Mouse (Mus musculus): Measurements from ENCODE around the gene Polr1b. TPM values are rescaled to one million over a fixed set of nuclear protein-coding genes. Genes with fewer than 3 reads are reported as not detected.

Polr1b gene
- 1.7 TPM for polyA plus RNA-seq (2014; fragmentation: Illumina TruSeq; extraction: RNeasy Lipid Tissue Mini Kit (QIAGEN cat#74804); ENCODE audit: low replicate concordance)

DNA sequence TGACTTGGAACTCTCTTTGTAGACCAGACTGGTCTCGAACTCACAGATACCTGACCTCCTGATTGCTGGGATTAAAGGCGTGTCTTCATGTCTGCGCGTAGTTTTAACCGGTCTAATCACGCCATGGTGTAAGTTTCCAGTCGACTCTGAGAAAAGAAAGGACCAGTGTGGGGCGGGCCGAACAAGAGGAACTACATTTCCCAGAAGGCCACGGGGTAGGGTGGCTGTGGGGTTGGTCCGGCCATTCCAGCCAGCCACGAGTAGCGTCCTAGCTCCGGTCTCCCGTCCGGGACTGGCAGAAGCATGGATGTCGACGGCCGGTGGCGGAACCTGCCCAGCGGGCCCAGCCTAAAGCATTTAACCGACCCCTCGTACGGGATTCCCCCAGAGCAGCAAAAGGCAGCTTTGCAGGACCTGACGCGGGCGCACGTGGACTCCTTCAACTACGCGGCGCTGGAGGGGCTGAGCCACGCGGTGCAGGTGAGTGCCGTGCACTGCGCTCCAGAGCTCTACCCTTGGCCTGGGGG, at the start of gene Polr1b:
TSS of gene Polr1b (plus strand) at position 212 of the 527 bp plus-strand sequence.

GRCm38 (mm10) chr2:129065437-129066282, 35.1 kb upstream of the Polr1b start, which contains the start of gene Ttl:
TSS of gene Ttl (plus strand) at chr2:129065942.

DNA sequence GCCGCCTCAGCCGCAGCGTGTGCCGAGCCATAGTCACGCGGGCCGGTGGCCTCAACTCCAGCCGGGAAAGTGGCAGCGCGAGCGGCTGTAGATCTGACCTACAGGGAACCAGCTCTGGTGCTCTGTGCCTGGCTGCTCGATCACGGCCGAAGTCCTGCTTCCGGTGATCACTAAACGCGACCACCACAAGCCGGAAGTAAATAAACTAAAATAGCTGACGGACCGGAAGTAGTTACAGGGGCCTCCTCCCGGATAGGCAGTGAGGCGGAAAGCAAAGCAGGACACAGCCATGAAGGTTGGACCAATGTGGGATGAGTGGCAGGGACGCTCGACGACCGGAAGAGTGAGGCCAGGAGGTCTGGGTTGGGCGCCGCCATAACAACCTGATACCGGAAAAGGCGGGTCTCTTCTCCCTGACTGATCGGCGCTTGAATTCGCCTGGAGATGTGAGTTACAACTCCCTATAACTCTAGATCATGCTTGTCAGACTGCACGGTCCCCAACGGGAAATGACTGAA, 28.7 kb downstream of the Polr1b start, which contains the start of gene Chchd5:
TSS of gene Chchd5 (plus strand) at position 289 of the 518 bp plus-strand sequence.

Other genes starting within 250 kb of the Polr1b start
- gene Fbln7, start 238.0 kb upstream of the Polr1b start, polyA plus RNA-seq (2014; fragmentation: Illumina TruSeq; extraction: RNeasy Lipid Tissue Mini Kit (QIAGEN cat#74804); ENCODE audit: low replicate concordance): 2.2 TPM
- 6.3 TPM for gene Zc3h8, start 156.9 kb upstream of the Polr1b start, polyA plus RNA-seq (2014; fragmentation: Illumina TruSeq; extraction: RNeasy Lipid Tissue Mini Kit (QIAGEN cat#74804); ENCODE audit: low replicate concordance)
- 5.0 TPM for gene Zc3h6, start 133.6 kb upstream of the Polr1b start, polyA plus RNA-seq (2014; fragmentation: Illumina TruSeq; extraction: RNeasy Lipid Tissue Mini Kit (QIAGEN cat#74804); ENCODE audit: low replicate concordance)
- 3.0 TPM for gene Gm10762, start 133.3 kb upstream of the Polr1b start, polyA plus RNA-seq (2014; fragmentation: Illumina TruSeq; extraction: RNeasy Lipid Tissue Mini Kit (QIAGEN cat#74804); ENCODE audit: low replicate concordance)
- not detected for gene Vinac1, start 52.8 kb upstream of the Polr1b start, polyA plus RNA-seq (2014; fragmentation: Illumina TruSeq; extraction: RNeasy Lipid Tissue Mini Kit (QIAGEN cat#74804); ENCODE audit: low replicate concordance)
- 3.1 TPM for gene Ttl, start 35.1 kb upstream of the Polr1b start, polyA plus RNA-seq (2014; fragmentation: Illumina TruSeq; extraction: RNeasy Lipid Tissue Mini Kit (QIAGEN cat#74804); ENCODE audit: low replicate concordance)
- 2.6 TPM for gene Chchd5, start 28.7 kb downstream of the Polr1b start, polyA plus RNA-seq (2014; fragmentation: Illumina TruSeq; extraction: RNeasy Lipid Tissue Mini Kit (QIAGEN cat#74804); ENCODE audit: low replicate concordance)
- gene Slc20a1, start 97.8 kb downstream of the Polr1b start, polyA plus RNA-seq (2014; fragmentation: Illumina TruSeq; extraction: RNeasy Lipid Tissue Mini Kit (QIAGEN cat#74804); ENCODE audit: low replicate concordance): 38.3 TPM
- gene Ckap2l, start 196.2 kb downstream of the Polr1b start, polyA plus RNA-seq (2014; fragmentation: Illumina TruSeq; extraction: RNeasy Lipid Tissue Mini Kit (QIAGEN cat#74804); ENCODE audit: low replicate concordance): 12.7 TPM
- gene Il1a, start 209.0 kb downstream of the Polr1b start, polyA plus RNA-seq (2014; fragmentation: Illumina TruSeq; extraction: RNeasy Lipid Tissue Mini Kit (QIAGEN cat#74804); ENCODE audit: low replicate concordance): 8.1 TPM

Measured in small intestine, adult 10 weeks (tissue).